Mouse (Mus musculus) embryo, embryonic 10 days (tissue): ENCODE measurements around the gene Alg14.

Experiments used
- DNase-seq: peaks from one replicate; pipeline ENCODE4 v3.0.0-alpha.2; 2015; ENCODE audit warnings: low spot score

The Alg14 gene

DNA sequence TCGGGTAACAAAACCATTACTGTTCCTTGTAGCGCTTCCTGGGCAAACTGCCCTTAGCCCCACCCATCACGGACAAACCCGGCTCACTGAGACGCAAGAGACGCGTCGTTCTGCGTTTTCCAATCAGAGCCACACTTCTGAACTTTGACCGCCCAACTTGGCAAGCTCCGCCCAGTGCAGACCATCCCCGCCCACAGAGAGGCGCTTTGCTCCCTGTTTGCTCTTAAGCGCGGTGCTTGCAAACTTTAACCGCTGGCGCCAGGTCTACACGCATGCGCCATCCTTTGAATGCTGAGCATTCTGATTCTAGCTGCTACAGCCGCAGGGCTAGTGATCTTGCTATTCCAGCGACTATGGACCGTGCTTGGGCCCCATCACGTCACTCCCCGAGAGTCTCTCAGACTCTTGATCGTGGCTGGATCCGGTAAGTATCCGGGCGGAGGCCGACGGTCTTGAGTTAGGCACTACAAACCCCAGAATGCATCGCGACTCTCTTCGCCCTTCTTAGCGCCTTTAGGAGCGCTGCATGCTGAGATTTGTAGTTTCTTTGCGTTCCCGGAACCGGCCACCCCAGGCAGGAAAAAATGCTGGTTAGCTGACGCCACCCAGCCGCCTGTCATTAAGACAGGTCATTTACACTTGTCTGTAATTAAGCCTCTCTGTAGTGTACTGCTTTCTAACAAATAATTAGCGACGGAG is at the start of gene Alg14:
TSS of gene Alg14 (plus strand) at position 214 of the 699 bp plus-strand sequence.
- DNase-seq: peak; percentile 99

DNA sequence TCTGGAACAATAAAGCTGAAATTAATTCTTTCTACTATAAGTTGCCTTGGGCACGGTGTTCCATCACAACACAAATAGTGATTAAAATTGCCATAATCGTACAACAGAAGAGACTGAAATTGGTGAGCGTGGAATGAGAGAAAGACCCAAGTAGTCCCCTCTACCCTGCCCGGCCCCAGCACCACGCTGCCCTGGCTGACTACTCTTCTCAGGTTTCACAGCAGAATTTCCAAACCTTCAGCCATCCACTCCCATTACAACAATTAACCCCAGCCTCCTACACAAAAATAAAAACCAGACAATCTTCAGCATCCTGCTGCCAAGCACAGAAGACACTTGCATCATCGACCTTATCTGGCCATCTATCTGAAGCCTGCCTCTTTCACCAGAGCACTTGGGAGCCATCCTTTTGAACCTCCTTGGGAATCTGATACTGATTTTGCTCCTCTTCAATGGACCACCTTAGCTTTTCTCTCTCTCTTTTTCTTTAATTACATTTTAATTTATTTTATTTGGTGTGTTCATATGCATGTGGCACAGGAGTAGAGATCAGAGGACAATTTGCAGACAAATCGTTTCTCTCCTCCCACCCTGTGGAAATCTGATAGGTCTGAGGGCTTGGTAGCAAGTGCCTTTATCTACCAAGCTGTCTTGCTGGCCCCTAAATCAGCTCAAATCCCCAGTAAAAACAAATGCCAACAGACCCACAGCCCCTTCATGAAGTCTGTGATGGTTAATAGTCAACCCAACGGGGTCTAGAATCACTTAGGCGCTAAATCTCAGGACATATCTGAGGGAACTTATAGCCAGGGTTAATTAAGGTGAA is 49.2 kb upstream of the Alg14 start:
- peak; percentile 26 for DNase-seq

DNA sequence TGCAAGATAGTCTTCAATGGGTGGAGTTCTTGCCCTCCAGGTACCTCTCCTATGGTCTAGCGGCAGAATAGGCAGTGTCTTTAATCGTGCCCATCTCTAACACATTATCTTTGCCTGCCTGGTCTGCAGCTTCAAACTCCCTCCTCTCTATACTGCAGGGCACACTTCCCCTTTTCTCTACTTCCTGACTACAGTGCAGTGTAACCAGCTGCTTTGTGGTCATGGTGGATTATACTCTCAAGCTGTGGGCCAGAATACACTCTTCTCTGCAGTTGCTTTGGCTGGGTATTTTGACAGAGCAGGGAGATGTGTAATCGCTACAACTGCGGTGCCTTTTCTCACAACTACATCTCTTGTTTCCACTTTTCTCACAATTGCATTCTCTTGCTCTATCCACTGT is 48.6 kb upstream of the Alg14 start:
- no peak for DNase-seq

DNA sequence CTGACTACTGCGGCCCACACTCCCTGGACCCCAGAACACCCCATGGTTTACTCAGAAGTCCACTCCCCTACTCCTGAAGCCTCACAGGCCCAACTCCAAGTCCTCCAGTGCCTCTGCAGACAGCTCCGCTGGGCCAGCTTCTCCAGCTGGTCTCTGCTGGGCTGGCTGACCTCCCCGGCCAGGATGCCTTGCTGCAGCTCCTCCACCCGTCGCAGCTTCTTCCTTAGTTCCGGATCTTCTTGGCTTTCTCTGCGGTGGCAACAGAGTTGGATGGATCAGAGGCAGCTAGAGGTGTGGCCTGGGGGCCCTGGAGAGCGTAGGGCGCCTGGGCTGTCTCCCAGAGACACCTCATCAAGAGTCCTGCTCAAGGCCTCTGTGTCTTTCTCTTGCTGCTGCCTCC is 41.5 kb upstream of the Alg14 start:
- no peak for DNase-seq

DNA sequence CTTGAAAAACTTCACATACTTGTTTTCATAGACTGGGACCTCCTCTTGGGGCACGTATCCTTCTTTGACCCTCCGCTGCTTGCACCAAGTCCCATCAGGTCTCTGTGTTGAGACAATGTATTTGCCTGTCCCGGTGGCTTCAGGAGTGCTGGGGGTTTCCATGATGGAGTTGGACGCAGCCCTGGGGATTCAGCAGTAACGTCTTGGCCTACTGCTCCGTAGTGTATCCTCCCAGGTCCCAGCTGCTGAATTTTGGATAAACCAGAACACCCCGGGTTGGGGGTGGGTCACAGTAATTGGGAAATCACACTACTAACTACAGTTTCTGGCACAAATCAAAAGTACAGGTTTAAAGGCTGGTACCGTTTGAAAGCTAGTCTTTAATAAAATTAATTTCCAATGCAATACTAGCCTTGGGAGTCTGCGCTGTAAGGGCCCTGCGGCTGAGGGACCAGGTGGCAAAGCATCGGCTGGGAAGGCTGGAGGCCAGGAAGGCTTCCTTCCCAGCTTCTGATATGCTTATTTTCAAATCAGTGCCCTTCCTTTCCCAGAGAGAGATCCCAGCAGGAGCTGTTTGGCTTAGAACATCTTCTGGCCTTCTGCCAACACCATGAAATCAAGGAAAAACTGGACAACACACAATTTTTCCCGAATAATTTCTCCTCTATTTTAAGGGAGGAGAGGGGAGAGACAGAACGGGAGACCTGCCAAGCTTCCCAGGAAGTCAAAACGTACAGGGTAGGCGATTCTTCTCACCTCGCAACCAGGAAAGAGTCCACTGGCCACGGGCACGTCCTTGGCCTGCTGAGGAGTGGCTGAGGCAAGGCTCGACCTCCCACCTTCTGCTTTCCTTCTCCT is 40.8 kb upstream of the Alg14 start:
- no peak for DNase-seq

DNA sequence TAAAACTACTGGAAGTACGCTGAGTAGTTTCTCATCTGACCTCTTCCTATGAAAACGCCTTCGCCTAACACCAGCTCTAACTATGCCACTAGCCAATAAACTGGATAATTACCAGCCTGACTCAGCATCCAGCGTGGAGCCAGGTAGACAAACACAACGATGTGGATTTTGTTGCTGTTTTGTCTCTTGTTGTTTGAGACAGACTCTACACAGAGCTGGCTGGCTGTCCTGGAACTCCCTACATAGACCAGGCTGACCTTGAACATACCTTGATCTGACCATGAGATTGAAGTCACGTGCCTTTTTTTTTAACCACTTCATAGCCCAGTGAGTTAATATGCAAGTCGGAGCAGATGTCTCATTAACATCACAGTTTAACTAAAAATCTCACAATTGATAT is 36.1 kb upstream of the Alg14 start:
- DNase-seq: no peak

DNA sequence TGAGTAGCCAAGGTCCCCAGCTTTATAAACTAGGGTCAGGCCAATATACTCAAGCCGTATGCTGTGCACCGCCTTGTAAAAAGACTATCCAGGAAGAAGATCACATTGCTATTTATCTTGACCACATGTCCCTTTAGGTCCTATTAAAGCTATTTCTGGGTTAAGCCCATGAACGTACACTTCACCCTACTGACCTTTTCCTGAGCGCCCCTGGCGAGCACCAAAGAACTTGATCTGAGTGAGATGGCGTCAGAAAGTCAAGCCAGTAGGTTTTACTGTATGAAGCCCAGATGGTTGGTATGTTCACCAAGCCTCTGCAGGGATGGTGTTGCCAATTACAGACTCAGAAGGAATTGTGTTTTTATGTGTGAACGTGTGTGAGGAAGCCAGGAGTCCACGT is 35.4 kb upstream of the Alg14 start:
- no peak for DNase-seq

DNA sequence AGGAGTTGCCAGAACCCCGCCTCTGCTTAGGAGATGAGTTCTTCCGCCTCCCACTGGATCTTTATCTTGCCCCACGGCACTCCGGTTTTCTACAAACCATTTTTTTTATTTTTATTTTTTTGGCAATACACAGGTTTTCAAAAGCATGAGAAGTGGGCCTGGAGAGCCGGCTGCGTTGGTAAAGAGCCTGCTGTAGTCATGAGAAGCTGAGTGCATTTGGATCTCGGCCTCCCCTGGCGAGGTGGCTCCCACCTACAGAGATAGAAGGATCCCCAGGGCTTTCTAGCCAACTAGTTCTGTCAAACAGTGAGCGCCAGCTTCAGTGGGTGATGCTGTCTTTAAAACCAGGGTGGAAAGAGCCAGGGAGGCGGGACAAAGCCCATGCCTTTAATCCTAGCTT is 34.2 kb upstream of the Alg14 start:
- no peak for DNase-seq

DNA sequence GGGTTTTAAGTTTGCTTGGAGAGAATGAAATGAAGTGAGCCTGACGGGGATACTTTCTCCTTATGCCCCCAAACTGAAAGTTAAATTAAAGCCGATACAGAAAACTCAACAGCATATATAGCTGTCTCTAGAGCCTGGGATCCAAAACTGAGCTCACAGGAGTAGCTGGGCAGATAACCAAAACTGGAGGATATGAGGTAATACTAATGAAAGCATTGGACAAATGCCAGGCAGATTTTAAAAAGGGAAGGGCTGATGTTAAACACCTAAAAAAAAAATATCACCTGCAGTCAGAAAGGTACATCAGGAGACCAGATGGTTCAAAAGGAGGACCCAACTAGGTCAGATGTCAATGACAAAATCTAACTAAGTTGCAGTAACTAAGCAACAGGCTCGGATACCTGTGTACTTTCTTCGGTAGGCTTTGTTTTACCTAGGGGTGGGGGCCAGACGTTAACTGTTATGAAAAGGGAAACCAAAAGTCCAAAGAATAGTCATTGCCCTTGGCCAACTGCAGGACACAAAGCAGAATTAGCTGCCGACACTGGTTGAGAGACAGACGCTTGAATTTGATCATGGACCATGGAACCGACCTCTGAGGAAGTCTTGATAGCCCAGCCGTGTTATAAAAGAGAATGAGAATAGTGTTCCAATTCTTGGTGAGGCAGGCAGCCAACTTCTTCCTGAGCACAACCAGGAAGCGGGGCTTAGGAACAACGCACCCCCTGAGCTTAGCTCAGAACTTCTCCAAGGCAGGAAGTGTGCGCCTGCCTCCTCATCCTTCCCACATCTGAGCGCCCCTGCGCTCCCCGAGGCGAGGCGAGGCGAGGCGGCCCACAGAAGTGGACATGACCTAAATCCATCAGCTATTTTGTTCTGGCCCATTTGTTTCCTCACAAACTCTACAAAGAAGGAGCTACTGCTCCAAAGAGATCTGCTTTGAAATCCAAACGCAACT is 32.8 kb upstream of the Alg14 start:
- DNase-seq: no peak

DNA sequence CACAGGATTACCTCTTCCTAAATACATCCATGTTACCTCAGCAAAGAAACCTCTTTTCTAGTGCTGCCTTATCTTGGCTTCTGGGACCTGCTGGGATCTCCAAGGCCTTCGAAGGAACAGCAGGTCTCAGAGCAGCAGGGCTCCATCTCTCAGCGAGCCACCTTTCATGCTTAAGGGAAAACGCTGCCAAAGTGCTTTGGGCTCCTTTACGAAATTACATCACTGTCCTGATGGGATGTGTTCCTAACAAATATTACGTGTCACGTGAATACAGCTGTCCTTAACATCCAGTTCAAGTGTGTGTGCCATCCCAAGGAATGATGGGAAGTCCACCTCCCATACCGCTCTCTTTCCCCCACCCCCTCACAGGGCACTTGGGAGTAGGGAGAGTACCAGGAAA is 31.5 kb upstream of the Alg14 start:
- DNase-seq: no peak

DNA sequence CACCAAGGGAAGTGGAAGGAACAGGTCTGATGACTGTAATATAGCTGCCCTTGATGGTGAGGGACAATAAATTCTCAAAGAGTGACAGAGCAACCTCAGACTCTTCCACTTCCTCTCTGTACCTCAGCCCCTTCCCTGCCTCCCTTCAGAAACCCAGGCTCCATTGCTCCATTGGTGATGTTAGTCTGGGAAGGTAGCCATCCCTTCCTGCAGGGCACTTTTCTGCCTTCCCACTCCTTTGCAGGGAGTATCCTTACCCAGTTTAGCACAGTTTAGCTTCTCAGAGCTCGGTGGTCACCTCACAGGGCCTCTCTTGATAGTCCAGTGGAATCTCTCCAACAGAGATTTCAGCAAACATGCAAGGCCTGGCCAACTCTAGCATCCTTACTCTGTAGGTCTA is 30.7 kb upstream of the Alg14 start:
- no peak for DNase-seq

DNA sequence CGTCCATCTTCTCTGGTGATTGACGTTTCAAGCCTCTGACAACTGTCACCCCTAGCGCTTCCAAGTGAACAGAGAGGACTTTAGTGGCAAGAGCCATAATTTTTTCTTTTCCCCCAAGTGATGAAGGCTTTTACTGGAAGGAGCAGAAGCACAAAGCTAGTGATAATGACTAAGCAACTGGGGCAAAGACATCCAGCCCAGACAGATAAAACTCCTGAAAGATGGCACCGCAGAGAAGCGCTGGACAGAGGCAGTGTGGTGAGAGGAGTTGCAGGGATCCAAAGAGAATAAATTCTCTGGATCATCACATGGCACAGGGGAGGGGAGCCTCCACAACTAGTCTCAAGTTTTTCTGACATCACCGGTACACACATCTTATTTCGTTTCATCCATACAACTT is 30.3 kb upstream of the Alg14 start:
- no peak for DNase-seq

DNA sequence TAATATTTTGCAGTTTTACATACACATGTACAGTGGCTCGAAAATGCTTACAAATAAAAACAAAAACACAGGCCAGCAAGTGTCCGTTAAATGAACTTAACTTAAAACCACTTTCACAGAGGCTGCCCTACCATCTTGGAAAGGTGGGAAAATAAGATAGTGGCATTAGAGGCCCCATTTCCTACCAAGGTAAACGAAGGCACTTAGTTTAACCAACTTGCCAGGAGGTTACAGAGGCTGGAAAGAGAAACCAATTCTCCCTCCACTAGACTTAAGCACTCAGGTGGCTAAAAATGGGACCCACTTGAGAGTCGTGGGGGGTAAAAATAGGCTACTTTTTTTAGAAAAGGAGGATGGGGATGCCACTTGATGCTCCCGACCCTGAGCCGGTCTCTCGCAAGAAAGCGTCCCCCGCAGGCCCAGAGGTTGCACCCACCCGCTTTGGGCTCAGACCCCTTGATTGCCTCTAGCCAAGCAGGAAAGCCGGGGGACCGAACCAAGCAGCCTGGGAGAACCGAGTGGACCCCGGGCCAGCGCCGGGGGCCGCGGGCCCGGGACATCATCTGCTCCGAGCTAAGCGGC is 29.5 kb upstream of the Alg14 start:
- no peak for DNase-seq

DNA sequence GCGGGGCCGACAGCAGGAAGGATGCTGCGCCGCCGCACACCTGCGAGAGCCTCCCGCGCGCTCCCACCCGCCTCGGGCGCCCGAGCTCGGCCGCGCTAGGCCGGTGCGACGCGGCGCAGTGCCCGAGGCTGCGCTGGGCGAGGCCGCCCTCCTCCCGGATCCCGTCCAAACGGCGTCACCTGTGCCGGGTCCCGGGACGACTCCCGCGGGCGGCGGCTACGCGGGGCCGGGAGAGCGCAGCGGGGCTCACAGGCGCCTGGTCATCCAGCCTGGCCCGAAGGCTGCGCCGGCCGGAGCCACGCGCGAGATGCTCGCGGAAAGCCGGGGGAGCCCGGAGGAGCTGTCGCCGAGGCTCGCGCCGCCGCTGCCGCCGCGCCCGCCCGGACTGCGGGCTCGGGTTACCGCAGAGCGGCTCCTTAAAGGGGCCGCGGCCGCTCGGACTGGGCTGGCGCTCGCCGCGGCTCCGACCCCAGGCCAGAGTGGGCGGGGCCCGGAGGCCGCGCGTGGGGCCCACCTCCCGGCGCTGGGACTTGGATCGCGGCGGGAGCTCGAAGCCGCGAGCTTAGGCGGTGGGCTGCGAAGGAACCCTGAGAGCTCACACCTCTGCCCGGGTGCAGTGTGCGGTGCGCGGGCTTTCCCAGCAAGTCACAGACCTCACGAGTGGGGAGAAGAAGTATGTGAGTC is 28.9 kb upstream of the Alg14 start:
- peak; percentile 47 for DNase-seq

DNA sequence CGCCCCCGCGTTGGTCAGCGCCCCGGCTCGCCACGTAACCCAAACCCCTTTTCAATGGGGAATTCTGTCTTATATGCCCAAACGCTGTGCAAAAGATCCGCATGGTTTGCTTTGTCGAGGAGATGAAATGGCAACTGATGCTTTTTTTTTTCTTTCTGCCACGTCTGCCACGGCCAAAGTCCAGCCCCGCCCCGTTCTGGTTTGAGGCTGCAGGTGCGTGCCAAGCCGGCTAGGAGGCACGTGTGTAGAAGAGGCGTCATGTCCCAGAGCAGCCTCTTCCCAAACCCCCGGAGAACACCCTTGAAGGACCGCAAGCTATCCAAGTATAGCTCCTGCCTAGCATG is 28.4 kb upstream of the Alg14 start:
- peak; percentile 41 for DNase-seq

DNA sequence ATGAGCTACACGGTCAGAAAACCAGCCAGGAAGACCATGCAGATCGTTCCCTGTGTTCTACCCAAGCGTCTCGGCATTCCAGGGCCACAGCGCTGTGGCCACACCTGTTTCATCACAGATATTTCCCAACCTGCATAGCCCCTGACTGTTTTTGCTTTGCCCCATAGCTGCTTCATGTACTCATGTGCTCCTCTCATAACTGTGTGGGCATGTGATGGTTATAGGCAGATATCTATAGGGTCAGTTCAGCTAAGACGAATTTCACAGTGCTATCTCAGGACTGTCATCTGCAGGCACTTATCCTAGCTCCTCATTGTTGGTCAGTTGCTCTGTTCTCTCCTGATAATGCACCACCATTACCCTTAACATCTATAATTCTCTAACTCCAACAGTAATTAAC is 27.3 kb upstream of the Alg14 start:
- peak; percentile 11 for DNase-seq

DNA sequence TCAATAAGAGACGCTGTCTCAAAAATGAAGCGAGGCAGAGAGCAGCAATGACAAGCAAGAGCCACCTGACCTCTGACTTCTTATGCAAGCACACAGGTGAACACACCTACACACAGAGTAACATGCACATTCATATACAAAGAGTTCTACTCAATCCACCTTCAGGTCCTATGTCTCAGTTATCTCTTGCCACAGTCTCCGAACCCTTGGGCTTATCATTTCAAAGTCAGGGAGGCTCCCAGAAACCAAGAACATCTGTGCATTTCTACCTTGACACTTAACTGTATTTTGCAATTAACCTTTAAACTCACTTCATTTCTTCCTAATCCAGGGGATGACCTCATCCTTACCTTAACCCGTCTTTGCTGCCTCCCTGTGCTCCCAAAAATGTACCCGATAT is 24.3 kb upstream of the Alg14 start:
- no peak for DNase-seq

DNA sequence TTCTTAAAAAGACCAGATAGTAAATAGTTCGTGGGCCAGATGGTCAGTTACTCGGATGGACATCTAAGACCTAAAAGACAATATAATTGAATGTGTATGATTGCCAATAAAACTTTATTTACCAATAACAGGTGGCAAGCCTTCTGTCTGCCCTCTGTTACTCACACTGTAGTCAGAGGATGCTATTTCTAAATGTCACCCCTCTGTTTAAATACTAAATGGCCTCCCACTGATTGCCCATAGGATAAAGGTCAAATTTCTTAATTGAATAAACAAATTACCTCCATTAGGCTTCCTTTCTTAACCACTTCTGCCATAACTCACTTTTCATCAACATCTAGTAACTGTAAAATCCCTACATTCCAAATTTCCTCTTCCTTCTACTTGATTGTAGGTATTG is 19.0 kb upstream of the Alg14 start:
- no peak for DNase-seq

DNA sequence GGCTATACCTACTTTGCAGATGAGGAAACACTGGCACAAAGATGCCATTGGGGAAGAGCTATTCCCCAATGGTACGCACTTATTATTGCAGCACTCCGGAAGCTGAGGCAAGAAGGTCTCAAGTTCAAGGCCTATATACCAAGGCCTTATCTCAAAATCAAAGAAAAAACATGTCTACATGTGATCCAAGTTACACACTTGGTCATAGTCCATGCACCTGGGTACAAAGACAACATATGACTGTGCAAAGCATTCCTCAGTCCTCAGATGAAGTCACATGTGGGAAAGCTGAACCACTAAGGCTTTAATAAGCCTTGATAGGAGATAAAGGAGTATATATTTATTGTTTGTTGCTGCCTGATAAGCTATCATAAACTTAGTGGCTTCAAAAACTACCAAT is 17.6 kb upstream of the Alg14 start:
- no peak for DNase-seq

DNA sequence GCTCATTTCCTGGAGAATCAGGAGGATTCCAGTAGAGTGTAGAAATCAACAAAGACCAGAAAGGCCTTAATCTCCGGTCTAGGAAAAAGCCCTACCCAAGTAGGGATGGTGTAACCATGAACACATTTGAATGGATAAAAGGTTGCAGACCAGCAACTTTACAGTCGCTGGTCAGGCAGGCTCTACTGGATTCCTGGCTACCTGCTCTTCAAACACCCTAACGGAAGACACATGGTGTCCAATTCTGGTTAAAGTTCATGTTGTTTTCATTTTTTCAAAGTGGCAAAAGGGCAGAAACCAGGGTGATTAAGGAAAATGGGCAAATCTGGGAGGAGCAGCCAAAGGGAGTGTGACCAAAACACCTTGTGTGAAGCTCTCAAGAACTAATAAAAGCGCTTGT is 14.6 kb upstream of the Alg14 start:
- DNase-seq: no peak

DNA sequence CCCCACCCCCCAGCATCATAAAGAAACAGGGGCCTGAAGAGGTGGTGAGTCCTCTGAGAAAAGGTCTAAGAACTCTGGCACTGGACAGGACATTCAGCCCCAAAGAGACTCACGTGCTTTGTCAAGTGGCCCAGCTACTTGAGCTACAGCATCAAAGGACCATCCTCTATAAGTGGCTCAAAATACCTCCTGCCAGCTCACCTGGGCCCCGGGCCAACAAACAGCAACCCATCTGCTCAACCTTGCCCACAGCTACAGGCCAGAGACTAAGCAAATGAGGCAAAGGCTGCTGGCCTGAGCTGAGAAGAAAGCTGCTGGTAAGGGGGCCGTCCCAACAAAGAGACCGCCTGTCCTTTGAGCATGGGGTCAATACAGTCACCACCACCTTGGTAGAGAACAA is 14.0 kb upstream of the Alg14 start:
- DNase-seq: no peak
